Mouse (Mus musculus) heart, adult 2 months (tissue): ENCODE measurements at regions not wholly inside any gene's neighbourhood (a gene's known extent, or its start where the extent isn't known, plus 50 kb on each side); places are given as distances from the start of the nearest gene placed in this dataset.

Experiments
- CTCF ChIP-seq: fragments of 200-600 bp; IDR thresholded peaks from 2 replicates; pipeline ENCODE4 v1.8.1; 2022; ENCODE audit warnings: antibody characterized with exemption, mild to moderate bottlenecking, moderate library complexity
- EP300 ChIP-seq: fragments of 200-500 bp; IDR thresholded peaks from 2 replicates; pipeline ENCODE4 v1.6.1; 2011; ENCODE audit warnings: low read depth, low read length, control low read depth; ENCODE audit not compliant: insufficient read depth
- POLR2A ChIP-seq: fragments of 200-500 bp; IDR thresholded peaks from 2 replicates; pipeline ENCODE4 v1.6.1; 2011; ENCODE audit warnings: mild to moderate bottlenecking, low read depth, low read length, control low read depth; ENCODE audit not compliant: insufficient read depth

- TF ChIP-seq EP300 (no peak), CTCF (no peak), POLR2A (no peak)
Measured at GRCm38 (mm10) chr14:37279356-37279755, 144.3 kb upstream of the Ghitm start.
